Mouse (Mus musculus): ENCODE results near the gene Ulk3.

Gene Ulk3

GRCm38 (mm10) chr9:57617556-57618169, 28.4 kb downstream of the Ulk3 start:
- DNase-seq (ENCODE audit: low spot score): no peak

DNA sequence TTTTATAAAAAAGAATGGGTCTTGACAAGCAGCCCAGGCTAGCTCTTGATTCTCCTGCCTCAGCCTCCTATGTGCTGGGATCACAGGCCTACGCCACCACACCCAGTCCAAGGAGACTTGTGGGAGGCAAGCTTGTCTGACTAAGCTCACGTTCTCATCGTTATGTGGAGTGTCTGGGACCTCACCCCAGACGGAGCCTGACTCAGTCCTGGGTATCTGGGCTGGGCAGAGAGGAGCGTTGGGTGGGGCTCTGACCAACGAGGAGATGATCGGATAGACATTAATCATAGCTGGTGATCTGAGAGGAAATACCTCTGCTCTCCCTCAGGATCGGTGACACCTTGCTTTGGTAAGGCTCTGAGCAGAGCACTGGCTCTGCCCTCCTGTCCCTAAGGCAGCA, 29.6 kb downstream of the Ulk3 start:
- no peak for DNase-seq (ENCODE audit: low spot score)

- DNase-seq (ENCODE audit: low spot score): no peak
Measured at GRCm38 (mm10) chr9:57620674-57621073, 31.4 kb downstream of the Ulk3 start, which contains the start of gene Lman1l. Gene Lman1l, minus strand, starts transcription at chr9:57620774.

GRCm38 (mm10) chr9:57624295-57624694, 35.0 kb downstream of the Ulk3 start:
- no peak for DNase-seq (ENCODE audit: low spot score)

- no peak for DNase-seq (ENCODE audit: low spot score)
Measured at GRCm38 (mm10) chr9:57625674-57626500, 36.6 kb downstream of the Ulk3 start.

GRCm38 (mm10) chr9:57627191-57627590, 37.9 kb downstream of the Ulk3 start:
- no peak for DNase-seq (ENCODE audit: low spot score)

GRCm38 (mm10) chr9:57627892-57628291, 38.6 kb downstream of the Ulk3 start:
- DNase-seq (ENCODE audit: low spot score): no peak

DNA sequence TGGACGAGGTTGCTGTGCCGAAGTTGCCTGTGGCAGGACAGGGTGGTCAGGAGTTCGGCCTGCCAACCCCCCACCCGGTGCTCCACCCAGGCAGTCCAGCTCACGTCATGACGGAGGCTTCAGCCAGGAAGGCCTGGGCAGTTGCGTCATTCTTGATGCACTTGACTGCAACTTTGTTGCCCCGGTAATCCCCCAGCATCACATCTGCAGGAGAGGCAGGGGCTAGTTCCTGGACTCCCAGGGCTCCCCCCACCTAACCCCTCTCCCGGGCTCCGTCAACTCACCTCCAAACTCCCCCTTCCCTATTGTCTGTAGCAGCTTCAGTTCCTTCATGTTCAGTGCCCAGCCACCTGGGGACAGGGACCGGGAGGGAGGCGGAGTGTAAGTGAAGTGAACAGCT, 39.5 kb downstream of the Ulk3 start:
- DNase-seq (ENCODE audit: low spot score): no peak

GRCm38 (mm10) chr9:57629118-57629874, 40.0 kb downstream of the Ulk3 start:
- no peak for DNase-seq (ENCODE audit: low spot score)

GRCm38 (mm10) chr9:57633481-57634024, 44.3 kb downstream of the Ulk3 start:
- DNase-seq (ENCODE audit: low spot score): no peak

GRCm38 (mm10) chr9:57637272-57637671, 48.0 kb downstream of the Ulk3 start:
- no peak for DNase-seq (ENCODE audit: low spot score)

GRCm38 (mm10) chr9:57637741-57638322, 48.6 kb downstream of the Ulk3 start:
- no peak for DNase-seq (ENCODE audit: low spot score)

- no peak for DNase-seq (ENCODE audit: low spot score)
Measured at GRCm38 (mm10) chr9:57638651-57639459, 49.6 kb downstream of the Ulk3 start.

DNA sequence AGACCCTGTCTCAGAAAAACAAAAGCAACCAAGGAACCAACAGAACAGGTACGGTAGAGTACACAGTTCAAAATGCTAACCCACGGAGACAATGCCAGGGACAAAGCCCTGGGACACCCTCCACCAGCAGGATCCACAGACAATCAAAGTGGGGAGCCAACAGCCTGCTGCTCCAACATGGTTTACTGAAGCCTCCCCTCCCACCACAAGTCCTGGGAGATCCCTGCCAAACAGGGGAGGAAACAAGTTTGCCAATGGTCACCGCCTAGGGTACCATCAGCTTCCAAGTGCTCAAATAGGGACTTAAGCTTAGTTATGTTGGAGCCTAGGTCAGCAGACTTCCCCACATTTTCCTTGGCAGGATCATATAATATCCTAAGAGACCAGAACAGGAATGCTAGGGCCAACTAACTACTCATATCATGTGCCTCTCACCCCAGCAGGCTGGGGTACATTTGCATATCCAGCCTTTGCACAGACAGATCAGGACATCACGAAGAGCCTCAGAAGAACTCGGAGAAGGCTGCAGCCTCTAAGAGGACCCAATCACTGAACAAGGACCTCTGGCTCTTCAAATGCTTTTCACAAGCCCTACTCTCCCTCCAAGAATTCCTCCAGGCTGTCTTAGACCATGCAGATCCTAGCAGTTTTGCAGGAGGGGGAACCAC, 50.5 kb downstream of the Ulk3 start:
- no peak for DNase-seq (ENCODE audit: low spot score)

DNA sequence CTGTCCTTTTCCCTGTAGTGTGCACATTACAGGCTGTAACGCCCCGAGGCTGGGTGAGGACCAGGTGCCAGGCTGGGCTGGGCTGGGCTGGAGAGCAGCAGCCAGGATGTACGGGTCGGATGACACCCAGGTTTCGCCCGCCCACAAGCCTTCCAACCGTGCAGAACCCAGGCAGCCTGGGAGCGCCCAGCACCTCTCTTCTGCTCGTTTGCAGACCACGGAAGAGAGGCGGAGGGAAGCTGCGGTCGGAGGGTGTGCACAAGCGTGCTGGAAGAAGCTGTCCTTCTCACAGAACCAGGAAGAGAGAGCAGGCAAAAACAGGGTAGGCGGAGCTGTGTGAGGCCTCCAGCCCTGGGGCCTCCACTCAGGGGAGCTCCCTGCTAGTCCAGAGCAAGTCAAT, 51.1 kb downstream of the Ulk3 start:
- no peak for DNase-seq (ENCODE audit: low spot score)

GRCm38 (mm10) chr9:57641022-57641421, 51.8 kb downstream of the Ulk3 start:
- DNase-seq (ENCODE audit: low spot score): no peak

DNA sequence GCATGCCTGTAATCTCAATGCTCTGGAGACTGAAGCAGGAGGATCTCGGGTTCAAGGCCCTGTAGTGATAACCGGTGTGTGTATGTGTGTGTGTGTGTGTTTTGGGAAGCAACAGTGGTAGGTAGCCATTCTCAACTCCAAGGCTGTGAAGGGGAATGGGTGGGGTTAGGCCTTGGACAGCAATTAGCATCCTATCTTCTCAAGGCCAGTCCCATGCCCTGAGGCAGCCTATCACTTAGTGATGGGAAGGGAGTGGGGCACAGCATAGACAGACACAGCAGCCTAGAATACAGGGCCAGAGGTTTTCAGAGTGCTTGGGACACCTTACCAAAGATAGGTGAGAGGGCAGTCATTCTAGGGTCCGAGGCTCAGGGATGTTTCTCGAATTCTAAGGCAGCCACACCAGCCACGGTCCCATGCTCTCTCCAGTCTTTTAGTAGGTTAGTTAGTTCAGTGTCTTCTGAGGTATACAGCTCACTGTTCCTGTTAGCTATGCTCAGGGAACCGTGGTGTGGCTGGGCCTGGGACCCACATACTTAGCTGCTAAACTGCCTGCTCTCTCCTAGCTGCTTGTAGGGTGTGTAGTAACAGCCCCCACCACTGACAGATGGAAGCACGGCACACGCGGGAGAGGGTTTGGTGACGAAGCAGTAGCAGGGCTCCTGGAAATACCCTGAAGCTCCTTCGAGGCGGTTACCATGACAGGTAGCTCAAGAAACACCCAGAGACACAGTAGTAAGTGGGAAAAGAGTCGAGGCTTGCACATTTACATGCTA, 52.7 kb downstream of the Ulk3 start:
- no peak for DNase-seq (ENCODE audit: low spot score)

DNA sequence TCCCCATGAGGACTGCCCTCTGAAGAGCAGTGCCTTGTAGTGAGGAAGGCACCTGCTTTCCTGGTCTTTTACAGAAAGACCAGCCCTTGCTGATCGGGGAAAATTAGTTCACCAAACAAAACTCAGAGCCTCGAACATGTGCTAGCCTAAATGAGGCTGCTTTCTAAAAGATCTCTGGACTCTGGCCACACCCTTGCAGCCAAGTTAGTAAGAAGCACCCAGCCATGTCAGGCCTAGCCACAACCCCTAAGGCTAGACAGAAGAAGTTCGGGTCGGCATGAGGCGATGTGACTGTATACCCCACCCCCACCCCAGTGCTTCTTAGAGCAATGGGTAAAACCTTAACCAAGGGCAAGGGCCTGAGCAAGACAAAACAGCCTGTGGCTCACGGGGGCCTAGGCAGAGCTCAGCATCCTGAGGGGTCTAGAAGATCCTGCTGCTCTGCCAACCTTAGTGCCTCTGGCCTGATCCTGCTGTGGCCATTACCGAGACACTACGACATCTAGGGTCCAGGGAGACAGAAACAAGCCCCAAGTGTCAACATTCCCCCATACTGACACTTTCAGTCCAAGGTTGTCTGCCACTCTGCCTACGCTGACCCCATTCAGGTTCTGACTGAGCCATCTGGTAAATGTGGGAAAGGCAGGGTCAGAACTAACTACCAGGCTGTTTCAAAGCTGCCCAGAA, 54.1 kb downstream of the Ulk3 start:
- no peak for DNase-seq (ENCODE audit: low spot score)

DNA sequence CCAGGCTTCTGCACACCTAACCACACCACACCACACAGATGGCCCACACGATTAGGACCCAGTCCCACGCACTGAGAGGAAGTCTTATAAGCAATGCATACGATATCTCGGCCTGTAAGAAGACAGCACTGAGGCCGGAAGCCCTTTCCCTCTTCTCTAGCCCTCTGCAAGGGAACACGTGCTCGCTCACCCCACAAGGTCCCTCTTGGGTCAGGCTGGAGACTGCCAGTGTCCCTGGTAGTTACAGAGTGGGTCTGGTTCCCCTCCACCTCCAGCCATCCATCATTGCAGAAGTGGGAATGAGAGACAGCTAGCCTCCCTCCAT, 54.6 kb downstream of the Ulk3 start:
- DNase-seq (ENCODE audit: low spot score): no peak
